Mouse (Mus musculus) lung, postnatal 0 days (tissue): Measurements from ENCODE around the gene Camta1.

ENCODE experiments used
- CTCF ChIP-seq: IDR thresholded peaks from 2 replicates; pipeline ENCODE4 v1.5.1; 2016; ENCODE audit warnings: antibody characterized with exemption, mild to moderate bottlenecking
- EP300 ChIP-seq: IDR thresholded peaks from 2 replicates; pipeline ENCODE4 v1.6.1; 2016; ENCODE audit warnings: antibody characterized with exemption, mild to moderate bottlenecking, control low read depth

DNA sequence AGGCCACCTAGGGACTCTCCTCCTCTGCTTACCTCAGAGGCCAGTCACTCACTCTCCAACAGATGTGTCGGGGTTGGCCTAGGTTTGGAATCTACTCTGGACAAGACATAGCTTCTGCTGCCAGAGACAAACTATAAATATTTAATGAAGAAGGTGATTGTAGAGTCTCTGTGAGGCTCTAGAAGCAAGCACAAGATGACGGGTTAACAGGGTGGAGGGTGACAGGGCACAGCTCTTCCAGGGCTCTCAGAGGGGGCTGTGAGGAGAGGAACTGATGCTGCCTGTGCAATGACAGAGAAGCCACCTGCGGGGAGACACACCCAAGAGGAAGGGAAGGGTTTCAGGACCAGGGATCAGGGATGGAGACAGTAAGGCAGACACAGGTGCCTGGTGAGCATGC, 682.0 kb downstream of the Camta1 start:
- no peak for TF ChIP-seq CTCF
- TF ChIP-seq EP300: no peak
